Mouse (Mus musculus): ENCODE results near the gene Mtss1l. TPM values are rescaled to one million over a fixed set of nuclear protein-coding genes. Genes with fewer than 3 reads are reported as not detected.

The Mtss1l gene
- polyA plus RNA-seq, 1 experiment from 2014 or later: 3.7 TPM

DNA sequence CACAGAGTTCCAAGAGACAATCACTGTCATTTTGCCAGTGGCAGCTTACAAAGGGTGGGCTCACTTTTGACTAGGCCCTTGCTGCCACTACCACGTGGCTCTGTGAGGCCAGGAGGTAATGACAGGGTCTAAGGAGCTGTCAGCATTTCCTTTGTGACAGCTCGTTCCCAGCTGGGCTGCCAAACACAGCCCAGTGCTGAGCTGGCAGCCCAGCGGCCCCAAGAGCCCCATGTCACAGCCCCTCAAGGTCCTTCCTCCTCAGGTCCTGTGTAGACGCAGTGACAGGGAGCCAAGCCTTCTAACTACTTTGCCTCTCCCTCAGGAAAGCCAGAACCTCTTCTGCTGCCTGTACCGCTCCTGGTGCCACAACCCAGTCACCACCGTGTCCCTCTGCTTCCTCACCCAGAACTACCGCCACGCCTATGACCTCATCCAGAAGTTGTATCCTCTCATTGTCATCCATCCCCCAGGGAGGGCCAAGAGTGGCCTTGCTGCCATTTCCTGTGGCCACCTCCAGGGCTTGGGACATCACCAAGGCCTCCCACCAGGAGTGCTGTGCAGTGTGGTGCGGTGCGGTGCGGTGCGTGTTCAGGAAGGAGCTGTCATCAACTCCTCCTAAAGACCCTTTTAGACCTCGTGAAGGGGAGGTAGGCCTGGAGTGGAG, 9.9 kb upstream of the Mtss1l start:
- Histone ChIP-seq H3K4me2 (no peak overlapping the region), H3K4me1 (no peaks in the 10 kb centered on the region), H3K4me3 (no peak overlapping the region), H3K36me3 (peaks cover 70% of the 10 kb centered on the region), H3K9ac (no peak overlapping the region), H3K9me3 (replicated peaks) (no peaks in the 10 kb centered on the region), H3K27me3 (replicated peaks) (no peaks in the 10 kb centered on the region), H3K27ac (no peak overlapping the region; the same call in 1 of the 2 replicates)
- 60% methylated on average over 13 of the region's 13 CpGs for WGBS (ENCODE audit: insufficient replicate concordance)
- 0 out of 2 replicates have a peak, but pooled peaks have one; percentile 33 for ATAC-seq

DNA sequence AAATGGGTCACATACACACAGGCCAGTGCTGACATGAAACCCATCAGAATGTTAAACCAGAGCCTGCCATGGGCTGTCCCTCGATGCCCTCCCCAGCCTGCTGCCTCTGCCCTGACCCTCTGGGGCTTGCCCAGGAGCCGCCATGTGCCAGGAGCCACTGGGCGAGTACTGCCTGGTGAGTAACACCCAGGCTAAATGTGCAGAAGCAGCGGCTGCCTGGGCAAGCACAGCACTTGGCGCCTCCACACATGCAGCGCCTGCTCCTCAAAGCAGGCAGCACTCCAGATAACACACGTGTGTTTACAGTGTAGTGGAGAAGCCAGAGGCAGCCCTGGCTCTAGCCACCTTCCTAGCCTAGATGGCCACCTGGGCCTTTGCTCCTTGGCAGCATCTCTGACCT, 8.2 kb upstream of the Mtss1l start:
- H3K9ac ChIP-seq: no peak overlapping the region
- H3K9me3 ChIP-seq (replicated peaks): no peaks in the 10 kb centered on the region
- H3K27ac ChIP-seq: no peak overlapping the region
- 81% methylated on average over 7 of the region's 7 CpGs for WGBS (ENCODE audit: insufficient replicate concordance)
- H3K27me3 ChIP-seq (replicated peaks): no peaks in the 10 kb centered on the region
- ATAC-seq: no peak
- H3K36me3 ChIP-seq: peaks cover 65% of the 10 kb centered on the region
- no peak overlapping the region for H3K4me2 ChIP-seq
- no peak overlapping the region for H3K4me3 ChIP-seq
- no peaks in the 10 kb centered on the region for H3K4me1 ChIP-seq

DNA sequence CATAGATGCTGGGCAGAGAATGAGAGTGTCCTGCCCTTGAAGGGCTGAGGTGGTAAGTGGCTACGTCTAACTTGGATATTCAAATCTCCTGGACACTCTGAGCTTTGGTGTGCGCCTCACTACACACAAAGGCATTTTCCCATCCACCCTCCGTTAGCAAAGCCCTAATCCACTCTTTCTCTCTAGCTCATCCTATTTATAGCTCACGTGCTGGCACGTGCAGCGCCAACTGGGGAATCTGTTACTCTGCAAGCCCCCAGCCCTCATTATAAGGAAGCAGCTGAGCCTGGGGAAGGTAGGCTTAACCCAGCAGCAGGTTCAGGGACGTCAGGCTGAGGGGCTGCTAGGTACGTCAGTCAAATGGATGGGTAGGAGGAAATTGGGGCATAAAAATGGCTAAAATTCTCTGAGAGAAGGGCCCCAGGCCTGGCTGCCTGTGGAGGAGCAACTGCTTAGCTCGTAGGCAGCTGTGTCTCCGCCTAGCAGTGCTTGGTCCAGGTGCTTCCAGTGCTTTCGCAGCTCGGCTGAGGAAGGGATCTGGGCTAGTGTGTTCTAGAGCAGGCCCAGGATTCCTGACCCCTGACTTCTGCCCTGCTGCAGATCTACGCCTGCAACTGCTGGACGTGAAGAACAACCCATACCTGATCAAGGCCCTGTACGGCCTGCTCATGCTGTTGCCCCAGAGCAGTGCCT, 6.3 kb upstream of the Mtss1l start:
- H3K4me1 ChIP-seq: peaks cover 9% of the 10 kb centered on the region
- no peaks in the 10 kb centered on the region for H3K9me3 ChIP-seq (replicated peaks)
- no peak overlapping the region for H3K9ac ChIP-seq
- no peak overlapping the region for H3K27ac ChIP-seq
- no peak overlapping the region for H3K4me2 ChIP-seq
- H3K27me3 ChIP-seq (replicated peaks): peaks cover 11% of the 10 kb centered on the region
- ATAC-seq: no peak
- WGBS (ENCODE audit: insufficient replicate concordance): 77% methylated on average over 15 of the region's 15 CpGs
- H3K36me3 ChIP-seq: peaks cover 57% of the 10 kb centered on the region
- no peak overlapping the region for H3K4me3 ChIP-seq

DNA sequence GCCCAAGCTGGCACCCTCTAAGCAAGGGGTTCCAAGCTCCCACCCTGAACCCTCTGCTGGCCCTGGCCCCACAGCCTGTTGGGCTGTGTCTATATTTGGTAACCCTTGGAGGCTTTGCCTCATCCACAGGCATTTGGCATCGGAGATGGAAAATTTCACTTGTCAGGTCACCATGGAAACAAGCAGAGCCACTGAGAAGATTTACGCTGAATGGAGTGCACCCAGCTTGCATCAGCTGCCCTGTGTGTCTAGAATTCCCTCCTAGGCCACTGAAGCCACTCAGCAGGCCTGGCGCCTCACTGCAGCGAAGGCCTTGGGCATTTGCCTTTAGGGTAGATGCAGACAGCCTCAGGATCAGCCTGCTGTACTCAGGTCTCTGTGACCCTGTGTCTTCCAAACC, 5.2 kb upstream of the Mtss1l start:
- Histone ChIP-seq H3K9me3 (replicated peaks) (no peaks in the 10 kb centered on the region), H3K27me3 (replicated peaks) (peaks cover 22% of the 10 kb centered on the region), H3K4me1 (peaks cover 9% of the 10 kb centered on the region), H3K4me3 (no peak overlapping the region), H3K4me2 (no peak overlapping the region), H3K9ac (no peak overlapping the region), H3K27ac (no peak overlapping the region), H3K36me3 (peaks cover 46% of the 10 kb centered on the region)
- WGBS (ENCODE audit: insufficient replicate concordance): 73% methylated on average over 4 of the region's 4 CpGs
- ATAC-seq: no peak

DNA sequence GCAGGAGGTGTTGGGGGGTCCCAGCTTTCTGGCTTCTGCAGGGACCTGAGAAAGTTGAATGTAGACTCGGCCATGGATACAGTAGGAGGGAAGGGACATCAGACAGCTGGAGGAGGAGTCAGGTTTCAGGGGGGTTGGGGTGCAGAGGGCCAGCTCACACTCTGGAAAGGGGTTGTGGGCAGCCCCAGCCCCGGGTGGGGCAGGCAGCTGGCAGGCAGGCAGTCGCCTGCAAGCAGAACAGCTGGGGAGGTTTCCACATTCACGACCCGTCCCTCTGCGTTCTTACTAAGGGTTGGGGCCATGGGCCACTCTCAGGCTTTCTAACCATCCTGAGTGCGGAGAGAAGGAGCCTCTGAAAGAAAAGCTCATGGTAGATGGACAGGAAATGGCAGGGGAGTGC, 4.1 kb upstream of the Mtss1l start:
- no peak overlapping the region for H3K9ac ChIP-seq
- H3K9me3 ChIP-seq (replicated peaks): no peaks in the 10 kb centered on the region
- peaks cover 35% of the 10 kb centered on the region for H3K36me3 ChIP-seq
- no peak overlapping the region for H3K27ac ChIP-seq
- no peak overlapping the region for H3K4me2 ChIP-seq
- H3K27me3 ChIP-seq (replicated peaks): peaks cover 32% of the 10 kb centered on the region
- H3K4me3 ChIP-seq: no peak overlapping the region
- ATAC-seq: no peak
- WGBS (ENCODE audit: insufficient replicate concordance): 62% methylated on average over 7 of the region's 7 CpGs
- H3K4me1 ChIP-seq: peaks cover 15% of the 10 kb centered on the region

DNA sequence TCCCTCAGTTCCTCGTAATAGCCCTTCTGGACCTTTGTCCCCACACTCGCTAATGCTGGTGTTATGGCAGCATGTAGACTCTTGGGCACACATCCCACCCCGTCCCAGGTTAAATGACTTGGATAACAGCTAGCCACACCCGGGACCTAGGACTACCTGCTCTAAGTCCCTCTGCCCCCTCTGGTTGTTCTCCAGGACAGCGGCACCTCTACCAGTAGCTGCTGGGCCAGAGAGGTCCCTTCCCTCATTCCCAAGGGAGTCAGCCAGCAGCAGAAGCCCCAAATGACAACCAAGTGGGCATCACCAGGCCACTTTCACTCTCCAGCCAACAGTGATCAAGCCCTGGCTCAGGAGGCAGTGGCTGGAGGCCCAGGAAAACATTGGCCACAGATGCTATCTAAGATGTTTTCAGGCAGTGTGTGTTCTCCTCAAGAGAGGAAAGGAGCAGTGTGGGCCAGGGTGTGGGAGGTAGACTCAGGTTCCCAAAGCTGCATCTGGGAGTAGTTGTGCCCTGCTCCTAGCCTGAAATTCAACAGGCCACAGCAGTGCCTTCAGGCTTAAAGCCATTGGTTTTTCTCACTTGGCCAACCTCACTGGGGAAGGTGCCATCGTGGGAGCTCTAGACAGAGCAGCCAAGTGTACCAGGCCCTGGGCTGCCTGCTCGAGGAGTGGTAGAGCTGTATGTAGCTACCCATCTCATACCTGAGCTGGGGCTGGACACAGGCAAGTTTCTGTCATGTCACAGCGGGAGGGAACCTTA, 2.9 kb upstream of the Mtss1l start:
- ATAC-seq: no peak
- Histone ChIP-seq H3K27ac (no peak overlapping the region), H3K4me2 (no peak overlapping the region), H3K36me3 (peaks cover 23% of the 10 kb centered on the region), H3K27me3 (replicated peaks) (peaks cover 45% of the 10 kb centered on the region), H3K4me1 (peaks cover 17% of the 10 kb centered on the region), H3K4me3 (no peak overlapping the region), H3K9me3 (replicated peaks) (no peaks in the 10 kb centered on the region), H3K9ac (no peak overlapping the region)
- WGBS (ENCODE audit: insufficient replicate concordance): 67% methylated on average over 8 of the region's 8 CpGs

DNA sequence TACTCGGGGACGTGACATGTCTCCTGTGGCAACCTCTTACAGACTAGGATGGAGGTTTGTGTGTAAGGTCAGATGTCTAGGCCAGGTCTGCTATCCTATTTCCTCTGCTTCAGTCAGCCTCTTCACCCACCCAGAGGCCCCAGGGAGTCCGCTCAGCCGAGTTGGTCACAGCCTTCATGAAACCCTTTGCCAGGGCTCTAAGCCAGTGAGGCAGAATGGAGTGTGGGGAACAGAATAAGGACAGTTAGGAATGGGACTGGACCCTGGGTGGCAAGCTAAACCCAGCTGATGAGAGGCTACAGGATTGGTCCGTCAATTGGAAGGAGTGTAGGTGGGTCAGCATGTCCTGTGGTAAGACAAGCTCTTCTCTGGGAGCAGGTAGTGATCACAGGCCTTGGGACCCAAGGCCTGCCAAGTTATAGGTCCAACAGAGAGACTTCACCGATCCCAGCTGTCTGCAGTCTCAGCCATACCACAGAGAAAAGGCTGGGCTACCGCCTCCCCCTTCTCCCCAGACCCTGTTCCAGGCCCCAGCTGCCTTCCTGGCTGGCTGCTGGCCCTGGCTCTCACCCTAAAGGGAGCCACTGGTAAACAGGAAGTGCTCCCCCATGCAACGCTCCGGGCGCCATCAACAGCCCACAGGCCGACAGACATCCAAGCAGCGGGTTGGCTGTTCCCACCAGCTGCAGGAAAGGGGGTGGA, 2.2 kb upstream of the Mtss1l start:
- Histone ChIP-seq H3K4me3 (no peak overlapping the region), H3K27ac (no peak overlapping the region), H3K4me1 (peaks cover 21% of the 10 kb centered on the region), H3K4me2 (no peak overlapping the region; the same call in 1 of the 2 replicates), H3K36me3 (peaks cover 16% of the 10 kb centered on the region), H3K9ac (no peak overlapping the region), H3K27me3 (replicated peaks) (peaks cover 52% of the 10 kb centered on the region), H3K9me3 (replicated peaks) (no peaks in the 10 kb centered on the region)
- 35% methylated on average over 12 of the region's 12 CpGs for WGBS (ENCODE audit: insufficient replicate concordance)
- no peak for ATAC-seq

DNA sequence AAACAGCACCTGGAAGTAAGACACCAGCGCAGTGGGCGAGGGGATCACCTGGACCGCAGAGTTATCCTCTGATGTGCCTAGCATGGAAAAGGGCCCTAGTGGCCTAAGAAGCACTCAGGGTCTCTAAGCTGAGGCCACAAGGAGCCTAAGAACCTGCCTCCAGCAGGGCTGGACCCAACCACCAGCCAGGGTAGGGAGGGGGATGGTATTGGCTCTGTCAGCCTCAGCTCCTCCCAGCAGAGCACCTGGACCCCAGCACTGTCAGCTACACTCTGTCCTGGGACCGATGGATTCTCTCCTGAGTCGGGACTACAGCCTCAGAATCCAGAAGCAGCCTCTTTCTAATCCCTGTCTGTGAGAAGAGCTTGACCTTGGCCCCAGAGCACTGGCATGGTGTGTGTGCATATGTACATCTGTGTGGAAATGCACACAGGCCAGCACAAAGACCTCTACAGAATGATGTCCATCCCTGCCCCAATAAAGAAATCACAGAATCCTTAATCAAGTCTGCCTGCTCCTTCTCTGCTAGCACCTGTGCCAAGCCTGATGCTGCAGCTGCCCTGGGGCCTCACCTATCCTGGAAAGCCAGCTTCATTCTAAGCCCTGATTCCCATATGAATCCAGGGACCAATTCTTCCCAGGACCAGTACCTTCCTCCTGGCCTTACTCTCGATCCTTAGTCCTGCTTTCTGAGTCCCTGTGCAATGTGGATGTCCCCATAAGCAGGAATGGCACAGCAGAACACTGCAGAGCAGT, 1.2 kb upstream of the Mtss1l start:
- WGBS (ENCODE audit: insufficient replicate concordance): 50% methylated on average over 6 of the region's 6 CpGs
- Histone ChIP-seq H3K4me1 (peaks cover 29% of the 10 kb centered on the region), H3K4me2 (no peak overlapping the region; the same call in 1 of the 2 replicates), H3K9ac (no peak overlapping the region), H3K4me3 (no peak overlapping the region), H3K9me3 (replicated peaks) (no peaks in the 10 kb centered on the region), H3K27ac (no peak overlapping the region), H3K36me3 (peaks cover 6% of the 10 kb centered on the region), H3K27me3 (replicated peaks) (peaks cover 53% of the 10 kb centered on the region)
- ATAC-seq: no peak

DNA sequence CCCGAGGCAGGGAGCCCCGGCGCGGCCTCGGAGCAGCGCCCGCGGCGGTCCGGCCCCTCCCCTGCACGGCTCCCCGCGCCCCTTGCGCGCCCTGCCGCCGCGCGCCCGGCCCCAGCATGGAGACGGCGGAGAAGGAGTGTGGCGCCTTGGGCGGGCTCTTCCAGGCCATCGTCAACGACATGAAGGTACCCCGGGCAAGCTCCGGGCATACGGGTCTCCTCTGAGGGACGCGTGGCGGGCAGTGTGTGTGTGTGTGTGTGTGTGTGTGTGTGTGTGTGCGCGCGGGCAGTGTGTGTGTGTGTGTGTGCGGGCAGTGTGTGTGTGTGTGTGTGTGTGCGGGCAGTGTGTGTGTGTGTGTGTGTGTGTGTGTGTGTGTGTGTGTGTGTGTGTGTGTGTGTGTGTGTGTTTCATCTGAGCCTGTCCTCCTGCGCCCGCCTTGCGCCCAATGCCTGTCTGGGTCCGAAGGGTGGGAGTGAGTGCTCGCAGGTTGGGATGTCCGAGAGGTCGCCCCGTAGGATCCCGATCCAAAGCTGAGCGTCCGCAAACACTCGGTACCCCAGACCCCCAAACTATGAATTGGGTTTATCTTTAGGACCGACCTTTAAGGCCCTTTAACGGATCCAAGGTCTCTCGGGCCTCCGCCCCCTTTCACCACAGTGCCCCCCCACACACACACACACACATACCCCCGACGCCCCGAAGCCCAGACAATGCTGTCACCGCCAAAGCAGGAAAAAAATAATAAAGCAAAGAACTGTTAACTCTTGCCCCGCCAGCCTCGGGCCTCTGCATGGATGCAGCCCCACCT, 534 bp downstream of the Mtss1l start:
- H3K4me1 ChIP-seq: peaks cover 43% of the 10 kb centered on the region
- 2% methylated on average over 48 of the region's 59 CpGs for WGBS (ENCODE audit: insufficient replicate concordance)

DNA sequence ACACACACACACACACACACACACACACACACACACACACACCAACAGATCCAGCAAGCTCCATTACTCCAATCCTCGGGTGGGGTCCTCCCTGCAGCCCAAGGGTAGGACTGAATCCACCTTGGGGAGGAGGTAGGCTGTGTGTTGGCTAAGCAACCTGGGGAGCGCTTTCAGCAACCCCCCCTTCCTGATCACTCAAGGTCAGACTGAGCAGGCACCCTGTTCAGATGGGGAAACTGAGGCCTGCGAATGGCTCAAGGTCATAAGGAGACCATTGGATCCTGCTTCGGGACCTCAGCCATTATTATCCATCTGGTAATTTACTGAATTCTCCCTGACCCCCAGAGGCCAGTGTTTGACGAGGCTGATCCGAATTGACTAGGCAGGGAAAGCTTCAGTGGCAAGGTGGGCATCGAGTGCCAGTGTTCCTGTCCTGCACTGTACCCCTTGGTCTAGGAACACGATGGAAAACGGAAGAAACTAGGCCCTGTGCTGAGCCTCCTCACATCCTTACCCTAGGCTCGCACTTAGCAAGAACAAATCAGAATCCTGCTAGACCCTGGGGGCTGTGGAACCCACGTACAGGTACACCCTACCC, 1.2 kb downstream of the Mtss1l start:
- Histone ChIP-seq H3K9me3 (replicated peaks) (no peaks in the 10 kb centered on the region), H3K4me1 (peaks cover 48% of the 10 kb centered on the region), H3K27me3 (replicated peaks) (peaks cover 53% of the 10 kb centered on the region), H3K4me2 (peak overlapping the region; percentile 72), H3K9ac (peak overlapping the region; percentile 64; the same call in 1 of the 2 replicates), H3K36me3 (peaks cover 6% of the 10 kb centered on the region; the same call in 1 of the 2 replicates), H3K4me3 (peak overlapping the region; percentile 61), H3K27ac (no peak overlapping the region)
- no peak for ATAC-seq
- WGBS (ENCODE audit: insufficient replicate concordance): 55% methylated on average over 11 of the region's 11 CpGs

More for the DNA sequence above, 534 bp downstream of the Mtss1l start:
- Histone ChIP-seq H3K9ac (peak overlapping the region; percentile 64), H3K4me3 (peak overlapping the region; percentile 61), H3K27me3 (replicated peaks) (peaks cover 53% of the 10 kb centered on the region), H3K4me2 (peak overlapping the region; percentile 72), H3K27ac (peak overlapping the region; percentile 57), H3K36me3 (no peaks in the 10 kb centered on the region), H3K9me3 (replicated peaks) (no peaks in the 10 kb centered on the region)
- ATAC-seq: peak; percentile 39

Measured in liver, embryonic 12.5 days (tissue).